Mouse (Mus musculus) kidney, adult 9 months (tissue): ENCODE results near the gene Pik3c2g.

Source experiments
- DNase-seq: peaks from one replicate; pipeline ENCODE4 v3.0.0; 2022

Pik3c2g gene

DNA sequence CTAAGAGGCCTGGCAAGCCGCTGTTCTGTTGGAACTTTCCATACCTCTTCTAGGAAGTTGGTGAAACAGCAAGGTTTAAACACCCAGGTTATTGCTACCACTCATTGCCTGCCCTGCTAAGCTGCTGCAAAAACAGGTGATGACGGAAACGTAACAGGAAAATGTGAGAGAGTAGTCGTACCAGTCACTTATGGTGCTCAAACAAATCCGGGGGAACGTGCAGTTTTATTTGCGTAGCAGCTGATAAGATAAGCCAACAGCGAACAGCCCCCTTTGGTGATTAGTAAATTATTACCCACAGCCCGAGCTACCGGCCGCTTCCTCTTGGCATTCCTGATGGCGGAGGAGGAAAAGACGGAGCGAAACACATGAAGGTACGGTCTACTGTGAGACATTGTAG, at the start of gene Pik3c2g:
TSS of gene Pik3c2g (plus strand) at position 330 of the 400 bp plus-strand sequence.
- peak; percentile 29 for DNase-seq

DNA sequence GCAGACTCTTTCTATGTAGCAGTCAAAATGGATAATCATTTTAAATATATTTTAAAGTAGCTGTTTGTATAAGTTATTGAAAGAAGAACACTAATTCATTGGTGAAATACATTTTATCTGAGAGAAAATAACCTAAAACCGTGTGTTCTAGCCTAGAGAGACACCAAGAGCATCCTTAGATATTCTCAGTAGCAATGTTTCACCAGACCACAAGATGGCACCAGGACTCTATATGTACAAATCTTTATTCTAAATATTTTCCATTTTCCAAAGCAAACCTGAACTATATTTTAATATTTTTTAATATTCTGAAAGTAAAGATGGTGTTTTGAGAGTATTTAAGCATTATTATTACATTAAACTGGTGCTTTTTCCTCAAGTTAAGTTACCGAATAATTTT, 48.6 kb upstream of the Pik3c2g start:
- DNase-seq = peak; percentile 3

DNA sequence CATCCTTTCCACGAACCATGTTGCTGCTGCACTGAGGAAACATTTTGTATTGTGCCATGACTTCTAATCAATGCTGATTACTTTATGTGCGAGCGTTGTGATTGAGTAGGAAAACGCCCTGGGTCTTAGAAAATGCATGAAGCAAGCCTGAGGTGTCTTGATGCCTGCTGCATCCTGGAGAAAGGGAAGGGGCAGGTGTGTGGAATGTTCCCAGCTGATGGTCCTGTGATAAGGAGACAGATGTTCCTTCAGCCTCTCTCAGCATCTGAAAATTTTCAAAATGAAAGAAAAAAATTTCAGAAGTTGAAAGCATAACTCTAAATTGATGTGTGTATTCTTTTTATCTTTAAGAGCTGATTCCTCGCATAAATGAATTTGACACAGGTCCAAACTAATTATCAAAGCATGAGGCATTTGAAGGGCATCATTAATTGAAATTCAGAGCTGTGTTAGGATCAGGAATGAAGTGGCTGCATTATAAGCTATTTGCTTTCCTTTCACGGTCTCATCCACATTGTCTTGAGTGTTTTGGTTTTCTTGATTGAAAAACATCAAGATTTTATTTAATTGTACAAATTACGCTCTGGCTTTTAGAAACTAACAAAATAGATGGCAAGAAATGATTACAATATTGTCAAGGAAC, 31.4 kb upstream of the Pik3c2g start:
- no peak for DNase-seq

DNA sequence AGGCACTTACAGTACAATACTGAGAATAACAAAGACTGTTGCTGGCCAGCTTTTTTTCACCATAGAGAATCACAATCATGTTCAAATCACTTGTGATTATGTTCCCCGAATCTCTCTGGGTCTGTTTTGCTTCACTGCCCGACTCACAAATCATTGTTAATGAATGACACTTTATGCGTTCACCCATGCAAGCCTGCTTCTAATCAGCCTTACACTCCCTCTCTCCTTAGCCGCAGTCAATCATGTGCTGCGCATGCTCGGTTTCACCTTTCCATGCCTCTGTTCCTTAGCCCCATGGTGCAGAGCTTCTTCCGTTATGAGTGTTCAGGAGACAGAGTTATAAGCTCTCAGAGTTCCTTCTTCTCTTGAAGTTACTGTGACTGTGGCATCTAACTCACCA, 17.8 kb upstream of the Pik3c2g start:
- no peak for DNase-seq

DNA sequence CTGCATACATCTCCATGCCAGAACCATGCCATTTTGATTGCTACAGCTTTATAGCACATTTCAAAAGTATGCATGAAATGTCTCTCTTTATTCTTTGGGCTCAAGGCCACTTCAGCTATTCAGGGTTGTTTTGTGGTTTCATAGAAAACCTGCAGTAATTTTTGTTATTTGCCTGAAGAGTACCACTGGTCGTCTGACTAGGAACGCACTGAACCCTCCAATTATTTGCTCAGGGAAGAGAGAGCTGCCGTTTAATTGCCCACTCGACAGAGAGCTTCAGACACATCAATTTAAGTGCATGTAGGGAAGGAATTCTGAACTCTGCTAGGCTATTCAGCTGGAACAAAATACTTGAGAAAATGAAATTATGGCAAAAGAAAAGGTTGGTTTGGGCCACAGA, 11.2 kb upstream of the Pik3c2g start:
- no peak for DNase-seq

DNA sequence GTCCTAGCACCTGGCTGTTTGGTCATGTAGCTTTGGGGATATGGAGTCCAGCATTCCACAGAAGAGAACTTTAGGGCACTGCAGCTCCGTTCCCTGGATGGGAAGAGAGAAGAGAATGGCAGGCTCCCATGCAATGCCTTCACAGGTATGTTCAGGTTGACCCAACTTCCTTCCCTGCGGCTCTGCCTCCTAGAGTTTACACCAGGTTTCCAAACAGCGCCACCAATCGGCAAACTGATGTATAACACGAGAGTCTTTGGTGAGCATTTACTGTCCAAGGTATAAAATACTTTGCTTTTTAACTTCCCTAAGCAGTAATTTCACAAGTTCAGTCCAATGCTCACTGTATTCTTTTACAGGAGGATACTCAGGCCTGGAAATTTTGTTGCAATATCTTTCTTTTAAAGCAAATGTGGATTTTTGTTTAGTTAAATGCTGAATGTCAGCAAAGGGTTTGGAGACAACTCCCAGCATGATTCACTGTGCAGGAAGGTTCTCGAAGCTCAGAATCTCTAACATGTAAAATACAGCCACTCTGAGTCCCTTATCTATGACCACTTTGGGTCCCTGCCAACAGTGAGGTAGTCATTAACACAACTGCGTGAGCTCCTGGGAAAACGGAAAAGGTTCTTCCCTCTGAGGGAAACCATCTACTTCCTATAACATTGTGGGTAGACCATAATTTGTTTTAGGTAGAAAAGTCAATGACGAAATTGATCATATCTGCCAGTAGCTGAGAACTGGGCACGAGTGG, 10.6 kb upstream of the Pik3c2g start:
- DNase-seq = no peak

DNA sequence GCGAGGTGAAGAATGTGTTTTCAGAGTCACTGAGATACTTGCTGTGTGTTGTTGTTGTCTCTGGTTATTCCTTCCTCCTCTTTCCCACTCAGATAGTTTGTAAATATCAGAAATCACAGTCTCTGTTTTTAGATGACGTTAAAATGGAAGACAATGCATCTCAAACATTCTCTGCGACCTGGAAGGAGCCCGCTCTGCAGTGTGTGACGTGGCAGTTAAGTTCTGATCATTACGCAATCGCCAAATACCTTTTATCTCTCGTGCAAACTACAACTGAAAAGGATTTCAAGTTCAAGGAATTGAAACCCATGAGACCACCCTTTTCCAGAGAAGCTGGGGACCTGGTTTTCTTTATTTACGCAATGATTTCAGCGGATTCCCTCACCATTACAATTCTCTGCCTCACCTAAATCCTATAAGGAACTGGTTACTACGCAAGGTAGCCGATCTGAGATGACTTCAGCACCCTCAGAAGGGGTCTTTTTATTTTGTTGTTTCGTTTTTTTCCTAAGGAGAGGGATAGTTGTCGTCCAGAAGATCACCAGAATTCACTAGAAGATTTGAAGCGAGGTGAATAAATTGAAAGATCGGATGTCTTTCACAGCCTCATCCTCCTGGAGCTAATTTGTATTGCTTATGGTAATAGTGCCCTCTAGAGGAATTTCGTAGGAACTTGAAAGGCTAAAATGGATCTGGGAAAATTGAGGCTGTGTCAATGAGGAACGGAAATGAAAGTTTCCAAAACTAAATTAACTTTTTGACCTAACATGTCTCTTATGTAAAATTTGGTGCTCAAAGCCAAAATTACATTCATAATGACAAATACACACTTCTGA, 9.8 kb upstream of the Pik3c2g start:
- DNase-seq = peak; percentile 30

DNA sequence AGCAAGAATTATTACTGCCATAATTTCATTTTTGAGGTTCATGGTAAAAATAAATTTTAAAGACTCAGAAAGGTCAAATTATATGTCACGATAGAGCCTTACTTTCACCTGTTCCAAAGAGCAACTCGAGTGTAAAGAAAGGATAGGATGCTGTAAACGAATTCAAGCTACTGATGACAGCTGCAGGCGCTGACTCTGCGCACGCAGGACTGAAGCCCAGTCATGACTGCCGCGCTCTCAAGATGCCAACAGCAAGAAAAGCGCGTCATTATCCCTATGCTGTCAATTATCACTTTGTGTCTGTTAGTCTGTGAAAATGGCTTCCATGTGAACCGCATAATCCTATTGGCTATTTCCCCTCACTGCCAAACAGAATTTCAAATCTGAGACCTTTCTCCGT, 457 bp downstream of the Pik3c2g start:
- DNase-seq = peak; percentile 5

DNA sequence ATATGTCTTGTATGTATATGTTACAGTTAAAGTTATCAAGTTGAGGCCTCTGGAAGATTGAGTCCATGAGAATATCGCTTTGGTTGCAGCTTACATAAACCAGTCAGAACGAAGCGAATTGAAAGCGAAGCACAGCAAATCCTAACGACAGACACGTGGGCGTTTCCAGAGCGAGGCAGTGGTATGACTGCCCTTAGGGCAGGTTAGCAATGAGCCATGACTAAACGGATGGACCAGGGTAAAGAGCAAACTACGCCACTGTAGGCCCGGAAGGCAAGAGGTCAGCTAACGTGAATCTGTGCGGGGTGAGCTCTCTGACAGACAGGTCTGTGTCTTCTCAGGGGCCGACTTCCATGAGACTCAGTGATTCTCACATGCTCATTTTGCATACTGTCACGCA, 1.4 kb downstream of the Pik3c2g start:
- peak; percentile 93 for DNase-seq

DNA sequence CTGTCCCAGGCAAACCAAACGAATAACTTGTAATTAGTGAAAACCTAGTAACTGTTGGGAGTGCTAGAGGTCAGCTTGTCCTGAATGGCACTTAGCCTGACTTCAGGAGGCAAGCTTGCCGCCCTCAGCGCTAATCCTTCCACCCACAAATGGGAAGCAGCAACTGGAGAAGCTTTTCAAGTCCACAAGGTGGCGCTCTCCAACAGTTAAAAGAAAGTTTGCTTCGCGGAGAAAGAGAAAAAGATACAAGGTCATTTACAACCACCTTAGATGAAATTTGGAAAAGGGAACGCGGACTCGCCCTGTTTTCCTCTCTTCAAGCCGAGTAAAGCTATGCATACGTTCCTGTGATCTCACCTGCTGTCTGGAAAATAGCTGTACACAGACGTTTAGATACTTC, 2.3 kb downstream of the Pik3c2g start:
- peak; percentile 85 for DNase-seq

DNA sequence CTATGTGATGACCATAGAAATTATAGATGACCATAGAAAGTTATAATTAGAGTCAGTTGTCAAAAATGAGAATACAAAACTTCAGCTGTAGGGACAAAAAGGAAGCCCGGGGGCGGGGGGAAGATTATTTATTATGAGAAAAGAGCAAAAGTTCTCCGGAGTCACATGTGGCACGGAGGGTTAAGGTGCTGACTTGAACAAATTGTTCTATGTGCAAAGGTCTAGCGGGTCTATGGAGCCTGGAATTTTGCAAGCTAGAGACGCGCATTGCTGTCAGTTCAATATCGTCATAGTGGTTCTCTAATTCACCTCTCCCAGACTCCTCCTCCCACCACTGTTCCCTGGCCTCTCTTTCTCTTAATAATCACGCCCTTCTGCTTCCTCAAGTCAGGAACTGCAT, 2.8 kb downstream of the Pik3c2g start:
- peak; percentile 76 for DNase-seq

DNA sequence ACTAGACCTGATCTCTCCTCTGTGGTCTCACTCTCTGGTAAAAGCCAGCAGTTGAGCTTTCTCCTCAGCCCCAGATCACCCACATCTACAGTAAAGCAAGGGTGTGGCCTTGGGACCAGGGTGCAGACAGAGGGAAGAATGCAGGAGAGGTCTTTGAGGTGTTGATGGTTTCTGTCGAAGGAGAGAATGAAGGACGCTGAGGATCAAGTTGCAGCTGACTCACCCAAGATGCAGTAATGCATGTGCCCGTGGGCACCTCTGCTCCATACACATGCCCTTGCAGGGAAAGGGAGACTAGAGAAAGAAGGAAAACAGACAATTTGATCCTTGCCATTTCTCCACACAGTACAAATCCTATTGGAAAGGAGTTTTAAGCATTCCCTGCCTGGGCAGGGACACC, 5.1 kb downstream of the Pik3c2g start:
- no peak for DNase-seq

DNA sequence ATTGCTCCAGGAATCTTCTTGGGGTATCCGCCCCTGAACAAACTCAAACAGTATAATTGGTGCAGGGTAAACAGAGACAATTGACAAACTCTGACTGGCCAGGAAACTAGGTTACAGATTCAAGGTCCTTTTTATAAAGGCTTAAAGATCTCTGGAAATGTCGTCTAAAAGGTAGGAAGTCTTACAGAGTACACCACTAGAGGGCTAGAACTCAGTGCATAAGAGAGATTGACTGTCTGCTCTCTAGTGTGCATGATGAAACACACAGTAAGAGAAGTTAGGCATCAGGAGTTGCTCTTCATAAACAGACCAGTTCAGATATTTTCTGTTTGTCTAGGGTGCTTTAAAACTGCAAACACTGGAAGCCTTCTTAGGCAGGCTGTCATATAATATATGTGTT, 9.4 kb downstream of the Pik3c2g start:
- no peak for DNase-seq

DNA sequence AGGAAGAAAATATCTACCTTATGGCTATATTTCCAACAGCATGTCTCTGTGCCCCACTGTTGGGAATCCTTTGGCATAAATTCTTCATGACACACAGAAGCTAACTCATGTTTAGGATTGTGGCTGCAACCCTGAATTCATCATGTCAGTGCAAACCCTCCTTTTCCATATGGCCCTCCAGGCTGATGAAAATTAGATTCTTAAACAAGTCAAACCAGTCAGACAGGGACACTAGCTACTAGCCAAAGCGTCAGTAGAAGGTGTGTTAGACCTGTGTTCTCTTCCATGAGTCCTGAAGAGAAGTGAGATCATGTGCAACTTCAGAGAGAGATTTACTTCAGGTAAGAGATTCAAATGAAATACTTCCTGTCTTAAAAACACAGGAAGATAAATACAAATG, 12.2 kb downstream of the Pik3c2g start:
- DNase-seq = no peak

DNA sequence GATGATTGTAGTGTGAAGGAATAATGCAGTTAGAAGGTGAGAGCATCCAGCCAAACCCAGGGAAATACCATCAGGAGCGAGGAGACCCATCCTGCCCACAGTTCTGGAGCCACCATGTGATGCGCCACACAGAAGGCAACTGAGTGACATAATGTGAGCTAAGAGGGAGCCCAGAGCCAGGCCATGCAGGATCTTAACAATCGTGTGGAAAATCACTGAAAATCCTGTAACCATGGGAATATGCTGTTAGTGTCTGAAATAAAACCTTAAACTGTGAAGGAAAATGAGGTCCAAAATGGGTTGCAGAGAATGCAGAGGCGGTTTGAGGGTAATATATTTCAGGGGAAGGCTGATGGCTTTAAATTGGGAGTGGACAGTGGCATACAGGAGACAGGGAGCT, 31.8 kb downstream of the Pik3c2g start:
- DNase-seq = no peak

DNA sequence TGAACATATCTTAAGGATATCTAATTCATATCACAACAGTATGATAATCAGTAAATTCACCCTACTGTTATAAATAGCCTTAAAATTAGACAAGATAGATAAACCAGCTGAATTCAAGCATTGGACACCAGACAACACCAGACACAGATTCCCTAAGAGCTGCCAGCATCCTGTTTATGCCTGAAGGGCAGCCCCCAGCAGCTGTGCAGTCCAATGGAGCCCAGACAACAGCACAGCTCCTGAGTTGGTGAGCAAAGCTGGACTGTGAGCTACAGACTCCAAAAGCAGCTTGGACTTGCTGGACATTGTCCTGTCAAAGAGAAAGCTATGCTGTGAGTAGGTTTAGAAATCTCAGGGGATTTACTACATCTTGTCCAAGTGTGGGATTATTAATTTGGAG, 37.7 kb downstream of the Pik3c2g start:
- DNase-seq = no peak

DNA sequence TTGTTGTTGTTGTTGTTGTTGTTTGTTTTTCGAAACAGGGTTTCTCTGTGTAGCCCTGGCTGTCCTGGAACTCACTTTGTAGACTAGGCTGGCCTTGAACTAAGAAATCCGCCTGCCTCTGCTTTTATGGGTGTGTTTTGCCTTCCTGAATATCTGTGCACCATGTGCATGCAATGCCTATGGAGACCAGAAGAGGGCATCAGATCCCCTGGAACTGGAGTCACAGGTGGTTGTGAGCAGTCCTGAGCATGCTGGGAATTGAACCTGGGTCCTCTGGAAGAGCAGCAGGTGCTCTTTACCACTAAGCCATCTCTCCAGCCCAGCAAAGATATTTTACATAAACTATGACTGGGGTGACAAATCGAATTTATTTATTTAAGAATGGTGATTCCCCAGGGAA, 47.5 kb downstream of the Pik3c2g start:
- no peak for DNase-seq

DNA sequence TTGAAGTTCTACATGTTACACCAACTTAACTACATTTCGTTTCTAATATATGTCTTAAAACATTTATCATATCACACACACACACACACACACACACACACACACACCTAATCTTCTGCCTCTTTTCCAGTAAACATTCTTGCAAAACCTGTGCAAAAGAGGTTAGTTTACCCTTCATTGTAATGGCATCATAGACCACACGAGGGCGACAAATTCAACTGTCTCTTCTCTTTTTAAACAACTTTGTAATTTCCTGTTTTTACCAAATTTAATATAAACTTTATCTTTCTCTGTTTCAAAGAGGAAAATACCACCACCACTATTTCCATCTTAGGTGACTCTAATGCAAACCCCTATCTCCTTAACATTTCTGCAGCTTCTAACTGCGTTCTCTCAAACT, 68.4 kb downstream of the Pik3c2g start:
- DNase-seq = peak; percentile 29

DNA sequence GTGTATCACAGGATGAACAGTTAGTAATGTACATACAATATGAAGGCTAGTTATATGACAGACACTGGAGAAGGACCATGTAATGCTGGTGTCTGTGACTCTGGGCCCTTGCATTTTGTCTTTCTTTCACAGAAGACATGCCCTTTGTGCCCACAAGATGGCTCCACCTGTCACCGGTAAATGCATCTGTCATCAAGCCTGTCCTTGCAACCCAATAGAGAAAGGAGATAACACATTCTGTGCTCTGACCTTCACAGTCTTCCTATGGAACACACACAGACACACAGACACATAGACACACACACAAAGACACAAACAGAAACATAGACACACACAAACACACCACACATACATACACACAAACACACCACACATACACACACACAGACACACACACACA, 75.4 kb downstream of the Pik3c2g start:
- peak; percentile 16 for DNase-seq

DNA sequence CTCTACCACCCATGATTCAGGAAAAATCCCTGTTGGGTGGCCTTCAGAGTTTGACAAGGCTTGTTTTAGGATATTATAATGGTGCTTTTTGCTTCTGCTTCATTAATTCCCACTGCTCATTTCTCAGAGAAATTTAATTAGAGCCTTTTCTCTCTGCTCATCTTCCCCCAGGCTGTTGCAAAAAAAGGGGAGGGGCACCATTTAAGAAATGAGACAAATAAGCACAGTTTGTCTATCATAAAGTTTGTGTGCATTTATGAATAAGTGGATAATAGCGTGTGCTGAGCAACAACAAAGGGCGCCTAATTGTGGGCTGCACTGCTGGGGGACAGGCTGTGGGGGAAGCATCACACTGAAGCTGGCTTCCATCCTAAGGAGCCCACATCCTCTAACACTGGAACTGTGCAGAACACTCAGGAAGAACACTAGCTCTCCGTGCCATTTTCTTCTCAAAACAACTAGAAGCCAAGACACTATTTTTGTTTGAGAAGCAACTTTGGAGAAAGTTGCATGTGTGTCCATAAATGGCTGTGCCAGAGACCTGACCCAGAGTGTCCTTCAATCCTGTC, 131.5 kb downstream of the Pik3c2g start:
- DNase-seq = no peak

DNA sequence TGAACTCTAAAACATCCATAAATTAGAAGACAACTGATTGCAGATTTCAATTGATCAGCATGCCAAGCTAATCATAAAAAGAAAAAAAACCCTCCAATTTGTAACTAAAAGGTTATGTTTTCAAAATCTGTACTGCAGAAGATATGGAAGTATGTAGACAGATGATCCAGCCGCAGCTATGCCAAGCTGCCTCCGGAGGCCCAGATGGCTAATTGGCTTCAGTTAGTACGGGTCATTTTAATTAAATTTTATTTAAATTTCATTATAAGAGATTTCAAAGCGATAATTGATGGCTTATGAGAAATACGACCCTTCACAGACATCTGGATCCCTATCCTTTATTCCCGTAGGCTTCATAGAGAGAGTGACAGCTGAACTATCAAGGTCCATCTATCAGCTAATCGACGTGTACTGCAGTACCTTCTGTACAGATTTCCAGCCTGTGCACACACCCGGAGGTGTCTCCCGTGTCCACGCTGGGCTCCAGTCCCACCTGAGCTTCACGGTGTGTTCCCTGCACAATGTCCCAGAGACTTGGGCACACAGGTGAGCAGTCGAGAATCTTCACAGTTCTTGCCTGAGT, 132.7 kb downstream of the Pik3c2g start:
- no peak for DNase-seq

DNA sequence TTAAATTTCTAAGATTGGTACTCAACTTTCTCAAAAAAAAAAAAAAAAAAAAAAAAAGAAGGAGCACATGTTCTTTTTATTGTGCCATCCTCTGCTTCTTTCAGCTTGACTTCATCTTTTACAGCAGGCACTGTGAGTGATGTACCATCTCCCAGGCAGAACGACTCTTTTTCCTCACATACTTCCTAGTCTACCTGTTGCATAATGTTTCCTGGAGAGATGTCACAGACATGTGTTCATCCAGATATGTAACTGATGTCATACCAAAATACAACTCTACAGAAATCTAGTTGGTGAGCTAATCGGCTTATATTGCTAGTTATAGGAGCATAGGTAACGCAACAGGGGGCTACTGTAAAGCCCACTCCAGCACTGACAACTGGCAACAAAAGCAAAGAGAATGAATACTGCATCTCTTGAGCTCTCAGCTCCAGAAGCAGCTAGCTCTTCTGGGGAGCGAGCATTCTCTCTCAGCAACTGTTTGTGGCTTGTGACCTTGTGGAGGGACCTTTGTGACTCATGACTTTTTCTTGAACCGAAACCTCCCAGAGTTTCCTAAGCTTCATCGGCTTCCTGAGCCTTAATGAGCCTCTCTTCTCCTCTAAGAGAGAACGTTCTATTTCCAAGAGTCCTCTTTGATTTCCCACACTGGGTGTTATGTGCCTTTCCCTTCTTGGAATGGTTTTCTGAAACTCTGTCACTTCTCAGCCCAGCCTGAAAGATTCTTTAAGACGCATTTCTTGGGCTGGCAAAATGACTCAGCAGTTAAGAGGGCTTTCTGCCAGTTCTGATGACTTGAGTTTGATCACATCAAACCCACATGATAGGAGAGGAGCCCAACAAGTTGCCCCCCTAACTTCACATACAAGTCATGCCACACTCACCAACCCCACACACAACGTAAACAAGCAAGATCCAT, 148.9 kb downstream of the Pik3c2g start:
- DNase-seq = no peak
